In the genomic region with DNA sequence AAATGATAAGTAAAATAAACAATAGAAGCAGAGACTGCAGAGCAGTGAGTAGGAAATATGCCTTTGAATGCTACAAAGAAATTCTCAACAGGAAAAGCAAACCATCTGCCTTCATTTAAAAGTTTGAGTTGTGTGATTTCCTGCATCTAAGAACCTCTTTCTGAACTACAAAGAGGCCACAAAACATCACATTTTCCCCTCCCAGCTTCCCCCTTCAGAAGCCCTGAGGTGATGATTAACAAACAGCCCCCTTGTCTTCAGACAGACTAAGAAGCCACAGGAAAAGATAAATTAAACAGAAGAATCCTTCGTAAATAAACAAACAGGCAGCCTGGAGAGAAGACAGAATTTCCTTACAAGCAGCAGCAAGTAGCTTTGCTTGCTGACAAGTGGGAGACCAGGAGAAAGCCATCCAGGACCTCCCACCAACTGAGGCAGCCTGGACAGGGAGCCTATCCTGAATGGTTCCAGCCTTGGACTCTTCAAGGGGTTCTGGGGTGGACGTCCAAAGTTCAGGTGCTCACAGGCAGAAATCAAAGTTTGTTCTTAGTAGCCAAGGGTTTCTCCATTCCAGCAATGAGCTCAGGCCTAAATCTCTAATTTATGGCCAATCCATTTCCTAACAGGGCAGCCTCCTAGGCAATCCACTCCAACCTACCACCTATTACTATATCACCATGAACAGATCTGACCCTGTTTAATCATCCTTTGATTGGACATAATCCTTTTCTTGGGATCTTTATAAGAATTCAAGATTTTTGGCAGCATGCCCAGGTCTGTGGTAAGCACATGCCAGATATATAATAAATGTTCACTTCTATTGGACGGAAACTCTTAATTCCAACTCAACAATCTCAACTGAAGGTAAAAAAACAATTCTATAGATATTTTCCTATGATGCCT, we compare ENCODE assay signal across 10 mouse cellular contexts. TPM values are rescaled to one million over a fixed set of nuclear protein-coding genes. Genes with fewer than 3 reads are reported as not detected.
A peak's percentile ranks its signal among the peaks of the same experiment; 100 is the strongest.
DNase-seq lines count a peak whose midpoint lies in the region; ATAC-seq lines count a peak whose summit lies in the region.
"Had no signal": no experiment of that assay in that cellular context is flagged by ENCODE, and none has a peak within 500 bp of the region (broad histone marks: within the 10 kb centered on the region; RNA-seq: fewer than 3 reads in every experiment).

No protein-coding gene starts in this region.

- no peak overlapping the region for H3K9ac ChIP-seq in heart, embryonic 15.5 days

- no peaks in the 10 kb centered on the region for H3K27me3 ChIP-seq in heart, embryonic 15.5 days

- intact Hi-C loops in heart, postnatal 36 days (cut with DNase I), result no loop called here

- H3K27ac ChIP-seq in heart, embryonic 15.5 days, result 0 out of 2 replicates have a peak overlapping the region, but pooled peaks have one; percentile 30

- no peak for ATAC-seq in heart, embryonic 15.5 days (replicated peaks; ENCODE audit: insufficient number of reproducible peaks, insufficient read depth, low FRiP score, low read depth)
- peak; percentile 81 for ATAC-seq in inflammation-experienced regulatory T-cells, adult 6 months
- ATAC-seq: midbrain, embryonic 16.5 days had no signal

- H3K9me3 ChIP-seq in heart, embryonic 15.5 days (replicated peaks), result no peaks in the 10 kb centered on the region

- no peak for DNase-seq in heart, postnatal 36 days
- peak; percentile 78 for DNase-seq in T-cell, adult 2 months (ENCODE audit: low spot score)
- DNase-seq in lung, postnatal 25 days (ENCODE audit: low spot score), result peak; percentile 36
- no peak for DNase-seq in urinary bladder, postnatal 10 days (ENCODE audit: low spot score)
- no peak for DNase-seq in layer of hippocampus, adult 8-10 months (ENCODE audit: low spot score in 2 of 2)
- DNase-seq in cerebellum, adult 9-10 months, result no peak
- DNase-seq: gastrocnemius, postnatal 14 days had no signal

- H3K4me2 ChIP-seq in heart, embryonic 15.5 days, result no peak overlapping the region

- 42% methylated on average over 3 of the region's 3 CpGs for WGBS in heart, embryonic 15.5 days

- H3K4me3 ChIP-seq in heart, embryonic 15.5 days, result no peak overlapping the region

- H3K4me1 ChIP-seq in heart, embryonic 15.5 days (replicated peaks), result peaks cover 11% of the 10 kb centered on the region; the same call in 1 of the 2 replicates

- H3K36me3 ChIP-seq in heart, embryonic 15.5 days, result no peaks in the 10 kb centered on the region

RNA-seq across cellular contexts. Expression of a gene that starts 9.4 kb away (rescaled TPM):
- 7.3 and 8.7 TPM in 2 replicates for polyA plus RNA-seq in heart, embryonic 15.5 days (2015; fragmentation: Nextera tagmentation; extraction: Ambion mirVana)
- 10 to 100 TPM in 1 of 2 experiments, 1 to 10 TPM in 1; 8.8 to 10.5 TPM for total RNA-seq in heart, postnatal 36 days (2021)
- 10 to 100 TPM; 11.3 to 16.2 (median 15.2) TPM for polyA plus RNA-seq in inflammation-experienced regulatory T-cells, adult 6 months (2017; shearing (Covaris generic))
- total RNA-seq in layer of hippocampus, adult 8-10 months (2022), result 10 to 100 TPM; 42.1 to 45.0 (median 43.4) TPM

Comparison
In these comparisons a context has a peak if more than half of its experiments do, and no peak if none do; other contexts are left out.
1. DNase-seq: peak in T-cell, adult 2 months (single experiment) and lung, postnatal 25 days (single experiment); none in heart, postnatal 36 days (0 of 2), urinary bladder, postnatal 10 days (single experiment), layer of hippocampus, adult 8-10 months (0 of 2) and cerebellum, adult 9-10 months (single experiment).